Mouse (Mus musculus) embryonic facial prominence, embryonic 13.5 days (tissue): Measurements from ENCODE around the gene Fbn1. TPM values are rescaled to one million over a fixed set of nuclear protein-coding genes. Genes with fewer than 3 reads are reported as not detected.
A peak's percentile ranks its signal among the peaks of the same experiment; 100 is the strongest.
"Not testable (repeated sequence)": the region's sequence is repeated elsewhere in the genome, so short reads cannot be mapped to it uniquely, and the experiment has no call there.

Experiments used
- ATAC-seq: fragments of 200-750 bp; cut with Nextera tagmentation; 2 replicates; pipeline ENCODE4 v1.8.0; 2017; ENCODE audit warnings: low read depth; ENCODE audit not compliant: insufficient number of reproducible peaks, insufficient read depth, low FRiP score, low TSS enrichment
- H3K27ac ChIP-seq: fragments of 300-500 bp; sonication (generic); 2 replicates; pipeline ENCODE4 v1.5.1; 2015; ENCODE audit warnings: moderate library complexity, mild to moderate bottlenecking, inconsistent platforms
- H3K27me3 ChIP-seq: fragments of 300-500 bp; sonication (generic); 2 replicates; pipeline ENCODE4 v1.6.1; 2015; ENCODE audit warnings: mild to moderate bottlenecking, inconsistent platforms
- H3K36me3 ChIP-seq: fragments of 300-500 bp; sonication (generic); 2 replicates; pipeline ENCODE4 v1.6.1; 2015; ENCODE audit warnings: mild to moderate bottlenecking, inconsistent platforms
- H3K4me1 ChIP-seq: fragments of 300-500 bp; sonication (generic); 2 replicates; pipeline ENCODE4 v1.6.1; 2015; ENCODE audit warnings: inconsistent platforms
- H3K4me2 ChIP-seq: fragments of 300-500 bp; sonication (generic); 2 replicates; pipeline ENCODE4 v1.6.1; 2015; ENCODE audit warnings: moderate library complexity, mild to moderate bottlenecking, inconsistent platforms
- H3K4me3 ChIP-seq: fragments of 300-500 bp; sonication (generic); 2 replicates; pipeline ENCODE4 v1.5.1; 2015; ENCODE audit warnings: mild to moderate bottlenecking, inconsistent platforms
- H3K9ac ChIP-seq: fragments of 300-500 bp; sonication (generic); 2 replicates; pipeline ENCODE4 v1.6.1; 2015; ENCODE audit warnings: mild to moderate bottlenecking, inconsistent platforms
- H3K9me3 ChIP-seq: fragments of 300-500 bp; sonication (generic); 2 replicates; pipeline ENCODE4 v1.6.1; 2016; ENCODE audit warnings: inconsistent platforms
- WGBS: fragments of 180-500 bp; shearing (Covaris S2); methylation state at CpG from one replicate; pipeline ENCODE4 v1.1.7; 2015; ENCODE audit warnings: mixed read lengths; 5-methylcytosine and 5-hydroxymethylcytosine counted together
- polyA plus RNA-seq: library from polyadenylated mRNA; unstranded; fragments of >200 nt; fragmentation: Nextera tagmentation; extraction: Ambion mirVana; gene quantifications from 2 replicates; pipeline ENCODE4 v1.2.1, GENCODE M21; 2015

Fbn1 gene
- polyA plus RNA-seq, 1 experiment from 2014 or later: 19.3 TPM

DNA sequence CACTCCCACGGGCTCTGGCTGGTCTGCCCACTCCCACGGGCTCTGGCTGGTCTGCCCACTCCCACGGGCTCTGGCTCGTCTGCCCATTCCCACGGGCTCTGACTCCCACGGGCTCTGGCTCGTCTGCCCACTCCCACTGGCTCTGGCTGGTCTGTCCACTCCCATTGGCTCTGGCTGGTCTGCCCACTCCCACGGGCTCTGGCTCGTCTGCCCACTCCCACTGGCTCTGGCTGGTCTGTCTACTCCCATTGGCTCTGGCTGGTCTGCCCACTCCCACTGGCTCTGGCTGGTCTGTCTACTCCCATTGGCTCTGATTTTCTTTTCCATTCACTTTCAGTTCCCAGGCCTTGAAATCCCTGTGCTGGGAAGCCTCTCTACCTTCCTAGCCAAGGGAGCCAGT, 227.8 kb downstream of the Fbn1 start:
- not testable (repeated sequence) for H3K9ac ChIP-seq, H3K4me3 ChIP-seq, H3K27me3 ChIP-seq, H3K36me3 ChIP-seq, ATAC-seq, H3K27ac ChIP-seq, H3K9me3 ChIP-seq, H3K4me2 ChIP-seq
- peaks cover 17% of the 10 kb centered on the region for H3K4me1 ChIP-seq
- 85% methylated on average over 9 of the region's 9 CpGs for WGBS

DNA sequence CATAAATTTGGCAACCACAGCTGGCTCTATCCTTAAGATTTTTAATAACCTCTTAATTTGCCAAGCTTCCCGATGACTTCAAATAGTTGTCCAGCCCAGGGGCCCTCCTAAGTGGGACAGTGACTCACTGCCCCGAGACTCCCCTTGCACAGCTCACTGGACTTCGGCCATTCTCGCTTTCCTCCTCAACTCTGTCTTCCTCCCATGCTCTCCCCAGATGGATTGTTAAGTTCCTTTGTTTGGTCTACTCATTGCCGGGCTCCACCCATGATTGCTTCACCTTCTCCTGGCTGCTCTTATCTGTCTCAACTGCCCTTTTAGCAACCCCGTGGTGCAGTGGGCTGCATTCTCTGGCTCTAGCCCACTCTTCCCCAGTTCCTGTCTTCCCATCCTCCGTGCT, 229.3 kb downstream of the Fbn1 start:
- no peak overlapping the region for H3K4me3 ChIP-seq
- 81% methylated on average over 7 of the region's 7 CpGs for WGBS
- ATAC-seq: no peak

DNA sequence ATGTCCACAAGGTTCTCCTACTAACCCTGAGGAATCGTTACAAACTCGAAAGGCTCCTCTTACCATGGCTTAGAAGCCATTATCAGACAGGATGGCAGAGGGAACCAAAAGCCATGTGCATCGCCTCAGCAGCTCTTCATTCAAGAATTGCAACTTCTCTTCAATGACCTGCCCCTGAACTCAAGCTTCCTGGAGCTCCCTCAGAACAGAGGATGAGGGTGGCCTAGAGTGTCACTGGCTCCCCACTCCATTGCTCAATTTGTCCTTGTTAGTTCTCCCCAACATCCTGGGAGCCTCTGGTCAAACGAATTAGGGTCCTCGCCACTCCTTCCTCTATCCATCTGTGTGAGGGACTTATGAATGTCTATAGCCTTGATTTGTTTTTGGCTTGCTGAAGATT, 231.1 kb downstream of the Fbn1 start:
- H3K4me2 ChIP-seq: no peak overlapping the region
- H3K4me3 ChIP-seq: no peak overlapping the region
- WGBS: 75% methylated on average over 5 of the region's 5 CpGs
- no peak overlapping the region for H3K9ac ChIP-seq
- no peak for ATAC-seq
- H3K36me3 ChIP-seq: no peaks in the 10 kb centered on the region
- H3K27ac ChIP-seq: no peak overlapping the region
- no peaks in the 10 kb centered on the region for H3K9me3 ChIP-seq
- H3K4me1 ChIP-seq: peaks cover 13% of the 10 kb centered on the region
- no peaks in the 10 kb centered on the region for H3K27me3 ChIP-seq

More for the DNA sequence above, 229.3 kb downstream of the Fbn1 start:
- H3K4me2 ChIP-seq: no peak overlapping the region
- no peaks in the 10 kb centered on the region for H3K27me3 ChIP-seq
- no peak overlapping the region for H3K27ac ChIP-seq
- H3K9me3 ChIP-seq: no peaks in the 10 kb centered on the region
- no peak overlapping the region for H3K9ac ChIP-seq
- H3K36me3 ChIP-seq: no peaks in the 10 kb centered on the region
- H3K4me1 ChIP-seq: peaks cover 17% of the 10 kb centered on the region

DNA sequence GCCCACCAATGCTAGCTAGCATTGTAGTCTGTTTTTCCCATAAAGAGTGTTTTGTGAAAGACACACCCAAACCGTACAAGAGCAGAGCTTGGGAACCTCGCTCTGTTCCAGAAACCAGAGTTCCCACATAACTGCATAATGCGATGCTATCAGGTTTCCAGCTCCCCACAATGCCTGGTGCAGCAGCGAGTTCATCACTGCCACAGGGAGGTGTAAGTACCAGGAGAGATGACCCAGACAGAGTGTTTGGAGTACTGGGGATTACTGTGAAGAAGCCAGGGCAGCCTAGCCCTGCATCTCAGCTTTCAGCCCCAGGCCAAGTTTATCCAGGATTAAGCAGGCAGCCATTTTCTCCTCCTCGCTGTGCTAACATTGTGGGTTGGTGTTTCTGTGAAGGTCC, 232.2 kb downstream of the Fbn1 start:
- peaks cover 13% of the 10 kb centered on the region for H3K4me1 ChIP-seq
- no peak overlapping the region for H3K4me3 ChIP-seq
- peak overlapping the region; percentile 69 for H3K27ac ChIP-seq
- no peak overlapping the region for H3K9ac ChIP-seq
- peak; percentile 78 for ATAC-seq
- H3K36me3 ChIP-seq: no peaks in the 10 kb centered on the region
- no peak overlapping the region; the same call in 1 of the 2 replicates for H3K4me2 ChIP-seq
- no peaks in the 10 kb centered on the region for H3K9me3 ChIP-seq
- no peaks in the 10 kb centered on the region for H3K27me3 ChIP-seq
- WGBS: 18% methylated on average over 5 of the region's 5 CpGs

DNA sequence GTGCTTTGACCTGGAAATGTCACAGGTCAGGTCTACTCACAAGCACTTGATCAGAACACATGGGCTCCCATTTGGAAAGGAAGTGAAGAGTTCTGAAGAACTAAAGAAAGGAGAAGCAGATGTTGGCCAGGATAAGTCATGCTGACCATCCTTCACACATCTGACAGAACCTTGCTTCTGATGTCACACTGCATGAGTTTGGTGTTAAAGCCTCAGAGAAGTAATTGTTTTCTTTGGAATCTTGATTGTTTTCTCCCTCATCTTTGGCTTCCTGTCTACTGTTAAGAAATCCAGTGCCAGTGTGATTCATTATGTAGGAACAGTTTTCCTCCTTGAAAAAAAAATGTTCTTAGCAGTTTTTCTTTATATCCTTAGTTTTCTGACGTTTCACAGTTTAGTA, 238.9 kb downstream of the Fbn1 start:
- Histone ChIP-seq H3K36me3 (no peaks in the 10 kb centered on the region), H3K4me3 (no peak overlapping the region), H3K9me3 (no peaks in the 10 kb centered on the region), H3K4me1 (no peaks in the 10 kb centered on the region; the same call in 1 of the 2 replicates), H3K9ac (no peak overlapping the region), H3K4me2 (no peak overlapping the region), H3K27ac (no peak overlapping the region), H3K27me3 (no peaks in the 10 kb centered on the region)
- no peak for ATAC-seq
- whole genome bisulfite sequencing: 75% methylated on average over 1 of the region's 1 CpGs

DNA sequence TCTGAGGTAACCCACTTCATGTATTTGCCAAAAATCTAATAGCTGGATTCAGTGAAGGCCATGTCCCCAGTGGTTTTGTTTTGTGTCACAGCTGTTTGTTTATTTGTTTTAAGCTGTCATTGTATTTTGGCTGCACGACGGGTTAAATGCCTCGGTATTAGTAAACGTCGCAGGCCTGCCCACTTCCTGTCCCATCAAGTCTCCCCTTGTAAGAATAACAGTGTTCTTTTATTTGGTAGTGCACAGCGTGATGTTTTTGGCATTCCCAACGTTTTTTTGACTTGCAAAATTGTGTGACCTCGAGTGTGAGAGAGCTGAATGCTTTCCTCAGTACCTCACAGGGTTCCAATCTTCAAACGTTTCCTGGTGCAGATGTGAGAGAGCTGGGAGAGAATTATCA, 244.0 kb downstream of the Fbn1 start:
- peaks cover 6% of the 10 kb centered on the region for H3K36me3 ChIP-seq

GRCm38 (mm10) chr2:125263056-125263455, 244.7 kb downstream of the Fbn1 start:
- no peak overlapping the region for H3K4me3 ChIP-seq
- no peak for ATAC-seq
- no peaks in the 10 kb centered on the region; the same call in none of the 2 replicates for H3K4me1 ChIP-seq
- H3K9ac ChIP-seq: no peak overlapping the region
- peaks cover 9% of the 10 kb centered on the region for H3K36me3 ChIP-seq
- H3K4me2 ChIP-seq: no peak overlapping the region
- H3K27ac ChIP-seq: no peak overlapping the region
- H3K27me3 ChIP-seq: no peaks in the 10 kb centered on the region
- WGBS: 15% methylated on average over 5 of the region's 5 CpGs
- H3K9me3 ChIP-seq: no peaks in the 10 kb centered on the region

More for the DNA sequence above, 244.0 kb downstream of the Fbn1 start:
- no peaks in the 10 kb centered on the region for H3K27me3 ChIP-seq
- H3K4me3 ChIP-seq: no peak overlapping the region
- H3K4me1 ChIP-seq: no peaks in the 10 kb centered on the region; the same call in none of the 2 replicates
- 11% methylated on average over 9 of the region's 9 CpGs for WGBS
- H3K4me2 ChIP-seq: peak overlapping the region; percentile 2; the same call in 1 of the 2 replicates
- ATAC-seq: no peak
- no peaks in the 10 kb centered on the region for H3K9me3 ChIP-seq
- H3K27ac ChIP-seq: no peak overlapping the region
- no peak overlapping the region for H3K9ac ChIP-seq

- Histone ChIP-seq H3K9me3 (no peaks in the 10 kb centered on the region), H3K36me3 (peaks cover 37% of the 10 kb centered on the region), H3K27me3 (no peaks in the 10 kb centered on the region), H3K27ac (no peak overlapping the region), H3K4me1 (no peaks in the 10 kb centered on the region; the same call in none of the 2 replicates), H3K4me2 (no peak overlapping the region), H3K4me3 (no peak overlapping the region), H3K9ac (no peak overlapping the region)
- 92% methylated on average over 2 of the region's 2 CpGs for WGBS
- ATAC-seq: no peak
Measured at GRCm38 (mm10) chr2:125260326-125260725, 247.5 kb downstream of the Fbn1 start.

DNA sequence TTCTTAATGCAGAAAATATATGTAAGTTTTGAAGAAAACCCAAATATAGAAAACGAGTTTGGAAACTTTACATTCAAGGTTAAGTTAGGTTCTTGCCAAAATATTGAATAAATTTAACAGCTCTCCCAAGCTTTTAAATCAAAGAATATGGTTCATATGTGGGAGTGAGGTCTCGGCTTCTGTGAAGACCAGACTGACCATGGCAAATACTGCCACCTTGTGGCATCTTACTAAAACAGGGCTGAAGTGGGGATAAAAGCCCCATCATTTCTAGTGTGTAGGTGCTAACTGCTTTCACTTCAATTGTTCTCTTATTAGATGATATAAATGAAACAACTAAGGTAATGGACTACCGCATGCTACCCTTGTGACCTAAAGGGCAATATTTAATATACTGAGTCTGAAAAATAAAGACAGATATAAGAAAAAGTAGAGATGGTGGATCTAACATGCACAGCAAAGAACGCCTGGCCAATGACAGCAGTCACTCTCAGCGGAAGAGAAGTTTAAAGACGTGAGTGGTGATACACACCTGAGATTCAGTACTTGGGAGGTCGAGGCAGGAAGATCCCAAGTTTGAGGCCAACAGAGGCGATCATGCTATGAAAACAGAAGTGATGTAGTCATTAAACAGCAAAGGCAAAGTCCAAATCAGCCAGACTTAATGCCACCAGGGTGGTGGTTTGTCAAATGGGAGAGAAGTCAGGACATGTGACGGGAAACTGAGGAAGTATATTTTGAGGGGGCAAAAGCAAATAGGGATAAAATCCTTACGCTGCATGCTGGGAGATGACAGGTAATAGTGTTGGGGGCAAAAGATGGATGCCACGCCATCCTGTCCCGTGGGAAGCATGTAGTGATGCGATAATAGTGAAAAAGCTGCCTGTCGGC, 248.3 kb downstream of the Fbn1 start:
- ATAC-seq: no peak
- 0 out of 2 replicates have a peak, but pooled peaks cover 2% of the 10 kb centered on the region for H3K9me3 ChIP-seq
- no peak overlapping the region for H3K4me2 ChIP-seq

GRCm38 (mm10) chr2:125255886-125256285, 251.9 kb downstream of the Fbn1 start:
- Histone ChIP-seq H3K36me3 (peaks cover 76% of the 10 kb centered on the region), H3K4me2 (no peak overlapping the region), H3K27me3 (no peaks in the 10 kb centered on the region), H3K9me3 (0 out of 2 replicates have a peak, but pooled peaks cover 5% of the 10 kb centered on the region), H3K9ac (no peak overlapping the region), H3K4me3 (no peak overlapping the region), H3K4me1 (no peaks in the 10 kb centered on the region), H3K27ac (no peak overlapping the region)
- 76% methylated on average over 3 of the region's 3 CpGs for WGBS
- ATAC-seq: no peak

More for the DNA sequence above, 248.3 kb downstream of the Fbn1 start:
- H3K27ac ChIP-seq: no peak overlapping the region
- 83% methylated on average over 14 of the region's 14 CpGs for WGBS
- no peaks in the 10 kb centered on the region for H3K27me3 ChIP-seq
- no peak overlapping the region for H3K9ac ChIP-seq
- H3K36me3 ChIP-seq: peaks cover 43% of the 10 kb centered on the region
- no peak overlapping the region for H3K4me3 ChIP-seq
- no peaks in the 10 kb centered on the region; the same call in none of the 2 replicates for H3K4me1 ChIP-seq

DNA sequence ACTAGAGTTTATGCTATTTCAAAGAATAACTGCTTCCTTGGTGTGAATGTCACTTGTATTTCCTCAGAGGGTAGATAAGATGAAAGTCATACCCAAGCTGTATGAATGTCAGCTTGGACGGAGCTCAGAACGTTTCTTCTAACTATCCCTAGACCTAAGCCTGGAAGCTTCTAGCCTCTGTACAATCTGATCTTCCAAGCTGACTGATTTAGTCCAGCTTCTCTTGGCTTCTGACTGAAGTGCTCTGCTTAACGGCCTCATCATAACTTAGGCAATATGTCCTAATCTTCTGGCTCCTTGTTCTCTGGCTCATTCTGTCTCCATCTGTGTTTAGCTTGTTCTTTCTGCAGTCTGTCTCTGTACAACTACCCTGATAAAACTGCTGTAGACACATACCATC, 253.2 kb downstream of the Fbn1 start:
- Histone ChIP-seq H3K36me3 (peaks cover 81% of the 10 kb centered on the region), H3K4me2 (no peak overlapping the region), H3K4me3 (no peak overlapping the region), H3K9ac (no peak overlapping the region), H3K27me3 (no peaks in the 10 kb centered on the region), H3K27ac (no peak overlapping the region), H3K4me1 (peaks cover 7% of the 10 kb centered on the region; the same call in 1 of the 2 replicates), H3K9me3 (0 out of 2 replicates have a peak, but pooled peaks cover 5% of the 10 kb centered on the region)
- no peak for ATAC-seq
- WGBS: 96% methylated on average over 3 of the region's 3 CpGs

DNA sequence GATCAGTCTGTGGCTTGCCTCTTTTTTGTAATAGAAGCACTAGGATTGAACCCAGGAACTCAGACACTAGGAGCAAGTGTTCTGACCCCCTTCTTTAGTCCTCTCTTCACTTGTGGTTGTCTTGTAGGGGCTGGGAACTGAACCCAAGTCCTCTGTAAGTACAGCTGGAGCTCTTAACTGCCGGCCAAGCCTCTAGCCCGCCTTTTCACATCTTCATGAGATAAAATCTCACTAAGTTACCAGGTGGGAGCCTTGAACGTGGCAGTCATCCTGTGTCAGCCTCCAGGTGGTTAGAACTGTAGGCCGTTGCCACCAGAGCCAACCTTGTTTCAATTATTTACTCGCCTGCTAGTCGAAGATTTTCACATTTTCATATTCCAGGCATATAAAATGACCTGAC, 254.1 kb downstream of the Fbn1 start:
- Histone ChIP-seq H3K27ac (no peak overlapping the region), H3K4me1 (peaks cover 16% of the 10 kb centered on the region), H3K4me2 (no peak overlapping the region), H3K9me3 (0 out of 2 replicates have a peak, but pooled peaks cover 5% of the 10 kb centered on the region), H3K36me3 (peaks cover 78% of the 10 kb centered on the region), H3K9ac (no peak overlapping the region), H3K27me3 (no peaks in the 10 kb centered on the region), H3K4me3 (no peak overlapping the region)
- WGBS: 94% methylated on average over 6 of the region's 6 CpGs
- ATAC-seq: no peak
